ENCODE assay signal across 8 mouse cellular contexts in the genomic region with DNA sequence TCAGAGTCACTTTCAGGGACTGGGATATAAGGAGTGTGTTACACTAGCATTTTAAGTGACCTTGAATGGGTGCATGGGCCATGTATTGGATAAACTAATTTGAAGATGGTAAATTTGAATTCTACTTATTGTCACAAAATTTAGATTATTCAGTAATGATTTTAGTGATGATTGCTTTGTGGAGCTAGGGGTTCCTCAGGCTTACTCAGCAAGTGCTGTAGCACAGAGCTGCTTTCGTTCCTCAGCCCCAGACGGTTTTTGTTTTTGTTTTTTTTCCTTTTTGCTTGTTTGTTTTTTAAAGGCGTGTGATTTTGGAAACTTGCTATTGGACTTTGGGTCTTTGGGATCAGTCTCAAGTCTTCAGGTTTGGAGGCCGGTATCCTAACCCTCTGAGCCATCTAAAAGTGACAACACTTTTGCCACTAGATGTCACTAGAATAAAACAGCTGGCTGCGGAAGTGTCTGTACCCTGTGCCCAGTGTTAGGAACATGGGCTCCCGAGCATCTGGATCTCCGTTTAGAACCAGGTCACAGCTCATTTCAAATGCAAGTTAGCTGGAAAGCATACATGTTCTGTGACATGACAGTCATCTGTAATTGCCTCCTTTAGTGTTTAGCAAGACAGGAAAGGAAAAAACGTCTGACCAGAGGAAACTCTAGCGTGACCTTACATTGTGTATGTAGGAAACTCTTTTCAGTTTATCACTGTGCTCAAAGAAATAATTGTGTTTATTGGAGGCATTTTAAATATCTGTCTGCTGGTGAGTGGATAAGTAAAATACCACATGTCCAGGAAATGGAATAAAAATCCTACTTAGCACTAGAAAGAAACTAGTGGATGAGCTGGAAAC. TPM values are rescaled to one million over a fixed set of nuclear protein-coding genes. Genes with fewer than 3 reads are reported as not detected.
DNase-seq lines count a peak whose midpoint lies in the region; ATAC-seq and TF ChIP-seq lines count a peak whose summit lies in the region.

No protein-coding gene starts in this region.

- H3K4me3 ChIP-seq in forebrain, embryonic 15.5 days = no peak overlapping the region
- no peak overlapping the region for H3K4me3 ChIP-seq in hindbrain, embryonic 10.5 days
- H3K4me3 ChIP-seq in layer of hippocampus, adult 2 months = no peak overlapping the region; the same call in 1 of the 2 replicates
- no peak overlapping the region for H3K4me3 ChIP-seq in lung, embryonic 16.5 days (ENCODE audit: low read length)

- WGBS in forebrain, embryonic 15.5 days = 22% methylated on average over 9 of the region's 9 CpGs
- WGBS in hindbrain, embryonic 10.5 days = 22% methylated on average over 9 of the region's 9 CpGs
- 16% methylated on average over 9 of the region's 9 CpGs for WGBS in lung, embryonic 16.5 days

- peaks cover 3% of the 10 kb centered on the region; the same call in 1 of the 2 replicates for H3K4me1 ChIP-seq in forebrain, embryonic 15.5 days
- H3K4me1 ChIP-seq in hindbrain, embryonic 10.5 days (replicated peaks) = no peaks in the 10 kb centered on the region
- 0 out of 2 replicates have a peak, but pooled peaks cover 3% of the 10 kb centered on the region for H3K4me1 ChIP-seq in lung, embryonic 16.5 days (replicated peaks; ENCODE audit: control insufficient read depth, insufficient read depth, low read length)

- H3K9ac ChIP-seq in forebrain, embryonic 15.5 days (replicated peaks) = no peak overlapping the region
- no peak overlapping the region for H3K9ac ChIP-seq in lung, embryonic 16.5 days (ENCODE audit: low read length)

- H3K9me3 ChIP-seq in forebrain, embryonic 15.5 days = no peaks in the 10 kb centered on the region
- no peaks in the 10 kb centered on the region for H3K9me3 ChIP-seq in hindbrain, embryonic 10.5 days
- no peaks in the 10 kb centered on the region for H3K9me3 ChIP-seq in lung, embryonic 16.5 days (ENCODE audit: control insufficient read depth, low read length)

- no peak overlapping the region for H3K4me2 ChIP-seq in forebrain, embryonic 15.5 days (replicated peaks)
- 0 out of 2 replicates have a peak overlapping the region, but pooled peaks have one; percentile 13 for H3K4me2 ChIP-seq in lung, embryonic 16.5 days (ENCODE audit: low read depth, low read length)

- ATAC-seq in forebrain, embryonic 15.5 days (replicated peaks) = peak; percentile 94
- peak; percentile 91 for ATAC-seq in lung, embryonic 16.5 days (ENCODE audit: low read depth)

- peak; percentile 62 to 87 for DNase-seq in adrenal gland, adult (ENCODE audit: inconsistent age in 2 of 2, low spot score in 1 of 2)
- no peak for DNase-seq in adrenal gland, postnatal 4 days (ENCODE audit: low spot score in 2 of 2)
- peak; percentile 32 for DNase-seq in cerebellum, adult 11-12 months
- peak; percentile 30 for DNase-seq in hindbrain, embryonic 10.5 days (ENCODE audit: low spot score)
- DNase-seq in layer of hippocampus, adult 2 months (ENCODE audit: low spot score in 2 of 2) = peak; percentile 41 to 56
- peak; percentile 83 for DNase-seq in retina, postnatal 1 day

- no peaks in the 10 kb centered on the region for H3K27me3 ChIP-seq in forebrain, embryonic 15.5 days
- H3K27me3 ChIP-seq in hindbrain, embryonic 10.5 days (ENCODE audit: insufficient read depth, poor library complexity, severe bottlenecking) = no peaks in the 10 kb centered on the region
- no peaks in the 10 kb centered on the region for H3K27me3 ChIP-seq in lung, embryonic 16.5 days (ENCODE audit: control insufficient read depth, insufficient read depth, low read depth, low read length)

- H3K36me3 ChIP-seq in forebrain, embryonic 15.5 days = no peaks in the 10 kb centered on the region
- no peaks in the 10 kb centered on the region for H3K36me3 ChIP-seq in hindbrain, embryonic 10.5 days
- H3K36me3 ChIP-seq in lung, embryonic 16.5 days (ENCODE audit: control insufficient read depth, insufficient read depth, low read length) = no peaks in the 10 kb centered on the region

- peak; percentile 95 for TF ChIP-seq CTCF in layer of hippocampus, adult 2 months (conservative IDR thresholded peaks at IDR 0.05)

- no peak overlapping the region for H3K27ac ChIP-seq in forebrain, embryonic 15.5 days (replicated peaks)
- no peak overlapping the region for H3K27ac ChIP-seq in hindbrain, embryonic 10.5 days
- H3K27ac ChIP-seq in layer of hippocampus, adult 2 months = no peak overlapping the region
- H3K27ac ChIP-seq in lung, embryonic 16.5 days (ENCODE audit: low read length) = no peak overlapping the region

RNA-seq across cellular contexts. Expression of a gene that starts 20.0 kb away (rescaled TPM):
- 10 to 100 TPM; 13.8 to 14.8 TPM for total RNA-seq in adrenal gland, postnatal 4 days (2021)
- 45.8 and 46.0 TPM in 2 replicates for polyA plus RNA-seq in forebrain, embryonic 15.5 days (2015; fragmentation: Nextera tagmentation; extraction: Ambion mirVana)
- polyA plus RNA-seq in hindbrain, embryonic 10.5 days (2016; fragmentation: Nextera tagmentation; extraction: Ambion mirVana) = 20.1 and 28.7 TPM in 2 replicates
- 10 to 100 TPM; 36.3 to 40.7 TPM for total RNA-seq in layer of hippocampus, adult 2 months (2021)
- 13.9 and 16.1 TPM in 2 replicates for polyA plus RNA-seq in lung, embryonic 16.5 days (2015; fragmentation: Nextera tagmentation; extraction: Ambion mirVana)

RNA-seq across cellular contexts. Expression of a gene that starts 27.0 kb away (rescaled TPM):
- total RNA-seq in adrenal gland, postnatal 4 days (2021) = 10 to 100 TPM in 1 of 2 experiments, 1 to 10 TPM in 1; 8.8 to 10.0 TPM
- 0.75 and 0.79 TPM in 2 replicates for polyA plus RNA-seq in forebrain, embryonic 15.5 days (2015; fragmentation: Nextera tagmentation; extraction: Ambion mirVana)
- 0.95 and 1.2 TPM in 2 replicates for polyA plus RNA-seq in hindbrain, embryonic 10.5 days (2016; fragmentation: Nextera tagmentation; extraction: Ambion mirVana)
- total RNA-seq in layer of hippocampus, adult 2 months (2021) = 1 to 10 TPM; 9.1 TPM
- polyA plus RNA-seq in lung, embryonic 16.5 days (2015; fragmentation: Nextera tagmentation; extraction: Ambion mirVana) = 8.4 and 9.8 TPM in 2 replicates

Comparison
In these comparisons a context has a peak if more than half of its experiments do, and no peak if none do; other contexts are left out.
1. DNase-seq: peak in adrenal gland, adult (2 of 2), cerebellum, adult 11-12 months (single experiment), hindbrain, embryonic 10.5 days (single experiment), layer of hippocampus, adult 2 months (2 of 2) and retina, postnatal 1 day (single experiment); none in adrenal gland, postnatal 4 days (0 of 2).